Mouse (Mus musculus) erythroblast, embryonic 14.5 days (primary cell): ENCODE measurements around the gene Gm20837. TPM values are rescaled to one million over a fixed set of nuclear protein-coding genes. Genes with fewer than 3 reads are reported as not detected.
"Not testable (repeated sequence)": the region's sequence is repeated elsewhere in the genome, so short reads cannot be mapped to it uniquely, and the experiment has no call there.

ENCODE experiments used
- H3K27me3 ChIP-seq: 2 replicates; pipeline ENCODE4 v1.6.1; 2012; ENCODE audit warnings: inconsistent platforms; ENCODE audit not compliant: control insufficient read depth
- H3K36me3 ChIP-seq: 2 replicates; pipeline ENCODE4 v1.6.1; 2012; ENCODE audit warnings: mild to moderate bottlenecking, inconsistent platforms; ENCODE audit not compliant: control insufficient read depth
- H3K4me1 ChIP-seq: 2 replicates; pipeline ENCODE4 v1.6.1; 2012; ENCODE audit warnings: inconsistent platforms; ENCODE audit not compliant: control insufficient read depth
- H3K4me3 ChIP-seq: replicated peaks from 2 replicates; pipeline ENCODE3; 2012; ENCODE audit warnings: moderate library complexity, mild to moderate bottlenecking, inconsistent platforms
- H3K9me3 ChIP-seq: 2 replicates; pipeline ENCODE4 v1.6.1; 2012; ENCODE audit warnings: low read length, inconsistent platforms, mixed read lengths; ENCODE audit not compliant: control insufficient read depth
- polyA plus RNA-seq: library from polyadenylated mRNA; stranded (reverse); fragments of >175 nt; gene quantifications from 2 replicates; pipeline ENCODE4 v1.2.3, GENCODE M21; 2012

The Gm20837 gene
- not detected in 2 replicates for polyA plus RNA-seq

GRCm38 (mm10) chrY:90400948-90401347 lies at the start of gene Gm20837:
TSS of gene Gm20837 (plus strand) at chrY:90401248.
- H3K27me3 ChIP-seq, H3K4me1 ChIP-seq, H3K36me3 ChIP-seq, H3K9me3 ChIP-seq, H3K4me3 ChIP-seq: not testable (repeated sequence)
